Mouse (Mus musculus) olfactory bulb, adult 2 months (tissue): Measurements from ENCODE around the gene Aplp1. TPM values are rescaled to one million over a fixed set of nuclear protein-coding genes. Genes with fewer than 3 reads are reported as not detected.

ENCODE experiments used
- H3K27ac ChIP-seq: fragments of 200-500 bp; 2 replicates; pipeline ENCODE4 v1.5.1; 2012; ENCODE audit warnings: low read depth, low read length; ENCODE audit not compliant: insufficient read depth
- H3K4me1 ChIP-seq: fragments of 200-500 bp; 2 replicates; pipeline ENCODE4 v1.6.1; 2012; ENCODE audit warnings: low read length; ENCODE audit not compliant: control insufficient read depth, insufficient read depth
- H3K4me3 ChIP-seq: fragments of 200-500 bp; 2 replicates; pipeline ENCODE4 v1.5.1; 2012; ENCODE audit warnings: mild to moderate bottlenecking, low read depth, low read length, moderate library complexity; ENCODE audit not compliant: insufficient read depth
- CTCF ChIP-seq: fragments of 200-500 bp; IDR thresholded peaks from 2 replicates; pipeline ENCODE4 v1.5.1; 2012; ENCODE audit warnings: low read depth, mild to moderate bottlenecking, low read length, moderate library complexity; ENCODE audit not compliant: insufficient read depth
- POLR2A ChIP-seq: fragments of 200-500 bp; IDR thresholded peaks from 2 replicates; pipeline ENCODE4 v1.6.1; 2012; ENCODE audit warnings: mild to moderate bottlenecking, low read depth, low read length, moderate library complexity; ENCODE audit not compliant: insufficient read depth
- WGBS: fragments of 180-500 bp; shearing (Covaris S2); methylation state at CpG from one replicate; pipeline ENCODE4 v1.1.7; 2018; 5-methylcytosine and 5-hydroxymethylcytosine counted together
- polyA plus RNA-seq: library from polyadenylated mRNA; stranded (reverse); fragments of >200 nt; gene quantifications from 2 replicates; pipeline ENCODE4 v1.2.4, GENCODE M21; 2012; ENCODE audit warnings: low replicate concordance; ENCODE audit not compliant: missing spikeins, insufficient read depth, insufficient read length

Aplp1 gene
- polyA plus RNA-seq, 1 experiment: 174 TPM

- Histone ChIP-seq H3K4me3 (no peak overlapping the region), H3K4me1 (peaks cover 40% of the 10 kb centered on the region), H3K27ac (no peak overlapping the region)
- TF ChIP-seq POLR2A: no peak
- no peak for TF ChIP-seq CTCF
- 33% methylated on average over 6 of the region's 6 CpGs for WGBS
Observed at GRCm38 (mm10) chr7:30454259-30454658, 8.9 kb upstream of the Aplp1 start.

GRCm38 (mm10) chr7:30453766-30454165, 8.4 kb upstream of the Aplp1 start:
- Histone ChIP-seq H3K4me1 (peaks cover 36% of the 10 kb centered on the region), H3K4me3 (no peak overlapping the region), H3K27ac (no peak overlapping the region)
- no peak for TF ChIP-seq CTCF
- TF ChIP-seq POLR2A: no peak
- 5% methylated on average over 24 of the region's 25 CpGs for WGBS

DNA sequence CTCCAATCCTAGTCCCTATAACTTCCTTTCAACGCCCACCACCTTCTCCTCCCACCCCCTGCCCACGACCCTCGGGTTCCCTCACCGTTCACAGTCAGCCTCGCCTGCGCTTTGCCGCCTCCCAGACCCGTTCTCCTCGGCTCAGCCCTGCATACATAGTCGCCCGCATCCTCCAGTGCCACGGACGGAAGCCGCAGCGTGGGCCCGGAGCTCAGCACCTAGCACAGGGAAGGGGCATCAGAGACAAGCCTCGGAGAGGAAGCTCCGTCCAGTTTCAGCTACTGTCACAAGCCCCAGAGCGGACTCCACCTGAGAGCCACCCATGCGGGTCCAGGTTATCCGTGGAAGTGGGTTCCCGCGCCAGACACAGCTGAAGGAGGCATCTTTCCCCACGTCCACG, 8.0 kb upstream of the Aplp1 start:
- TF ChIP-seq CTCF (no peak), POLR2A (no peak)
- no peak overlapping the region for H3K4me3 ChIP-seq
- H3K4me1 ChIP-seq: peaks cover 31% of the 10 kb centered on the region
- 17% methylated on average over 25 of the region's 25 CpGs for WGBS
- no peak overlapping the region for H3K27ac ChIP-seq

DNA sequence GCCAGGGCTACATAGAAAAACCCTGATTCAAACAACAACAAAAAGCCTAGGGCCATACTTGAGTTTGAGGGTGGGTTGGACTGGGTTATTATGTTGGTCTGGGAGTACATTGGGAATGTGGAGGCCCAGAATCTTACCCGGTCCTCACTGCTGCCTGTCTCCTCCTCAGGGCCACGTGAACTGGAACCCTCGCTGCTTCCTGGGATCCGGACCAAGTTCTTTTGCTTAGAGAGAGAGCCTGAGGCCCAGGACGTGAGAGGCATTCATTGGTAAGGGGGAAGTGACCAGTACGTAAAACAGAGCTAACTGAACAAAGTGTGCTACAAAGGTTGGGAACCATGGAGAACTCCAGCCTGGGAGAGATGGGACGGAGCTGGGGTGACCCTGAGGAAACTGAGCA, 4.9 kb upstream of the Aplp1 start:
- Histone ChIP-seq H3K4me3 (no peak overlapping the region), H3K4me1 (peaks cover 16% of the 10 kb centered on the region), H3K27ac (no peak overlapping the region)
- WGBS: 58% methylated on average over 7 of the region's 7 CpGs
- TF ChIP-seq POLR2A (no peak), CTCF (no peak)

DNA sequence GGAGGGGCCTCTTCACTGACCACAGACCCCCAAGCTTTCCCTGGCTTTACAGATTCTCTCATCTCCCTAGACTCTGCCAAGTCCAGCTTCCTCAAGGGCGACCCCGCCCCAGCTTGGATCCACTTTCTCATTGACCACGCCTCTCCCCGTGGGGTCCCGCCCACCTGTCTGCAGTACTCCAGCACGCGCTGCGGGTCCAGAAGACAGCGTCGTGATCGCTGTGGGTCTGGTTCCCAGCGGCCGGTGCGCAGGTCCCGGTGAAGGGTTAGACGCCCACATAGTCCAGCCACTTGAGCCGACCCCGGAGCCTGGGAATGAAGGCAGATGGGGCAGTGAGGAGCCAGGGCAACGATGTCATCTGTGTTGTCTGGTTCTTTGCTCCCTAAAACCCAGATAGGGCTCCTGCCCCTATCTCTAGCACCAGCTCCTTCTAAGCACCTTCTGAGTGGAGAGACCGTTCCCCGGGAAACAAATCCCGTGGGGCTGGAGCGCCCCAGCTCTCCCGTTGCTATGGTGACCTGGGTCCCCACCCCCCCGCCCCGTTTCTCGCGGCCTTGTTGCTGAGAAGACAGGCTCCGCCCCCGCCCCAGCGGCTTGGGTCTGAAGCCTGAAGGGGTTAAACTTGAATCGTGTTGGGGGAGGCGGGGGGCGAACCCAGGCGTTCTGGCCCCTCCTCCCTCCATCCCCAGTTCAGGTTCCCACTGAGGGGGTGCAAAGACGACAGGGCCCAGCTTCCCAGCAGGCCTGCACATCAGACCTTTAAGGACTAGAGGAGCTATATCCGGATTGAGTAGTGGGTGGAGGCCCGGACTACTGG, 973 bp downstream of the Aplp1 start:
- peak overlapping the region; percentile 89 for H3K4me3 ChIP-seq
- TF ChIP-seq CTCF: no peak
- TF ChIP-seq POLR2A: peak; percentile 30
- WGBS: under 1% methylated on average over 38 of the region's 38 CpGs

GRCm38 (mm10) chr7:30443696-30444095, 1.6 kb downstream of the Aplp1 start:
- peaks cover 36% of the 10 kb centered on the region for H3K4me1 ChIP-seq
- 14% methylated on average over 9 of the region's 9 CpGs for WGBS
- H3K4me3 ChIP-seq: peak overlapping the region; percentile 89
- H3K27ac ChIP-seq: no peak overlapping the region
- TF ChIP-seq CTCF (no peak), POLR2A (no peak)

More for the DNA sequence above, 973 bp downstream of the Aplp1 start:
- peaks cover 36% of the 10 kb centered on the region for H3K4me1 ChIP-seq
- peak overlapping the region; percentile 95 for H3K27ac ChIP-seq

DNA sequence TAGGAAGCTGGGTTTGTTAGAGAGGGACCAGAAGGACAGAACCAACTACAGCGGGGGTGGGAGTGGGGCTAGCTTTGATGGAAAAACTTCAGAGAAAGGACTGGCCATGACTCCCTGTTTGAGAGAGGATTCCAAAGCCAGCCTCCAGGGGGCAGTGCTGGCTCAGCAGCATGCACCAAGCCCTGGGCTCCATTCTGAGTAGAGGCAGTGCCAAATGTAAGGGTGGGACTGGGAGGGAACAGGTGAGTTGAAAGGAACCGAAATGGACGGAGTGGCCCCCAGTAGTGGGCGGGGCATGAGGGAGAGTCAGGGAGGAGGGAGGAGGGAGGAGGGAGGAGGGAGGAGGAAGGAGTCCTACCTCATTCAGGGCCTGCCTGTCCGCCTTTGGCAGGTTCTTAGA, 4.6 kb downstream of the Aplp1 start:
- WGBS: 24% methylated on average over 4 of the region's 5 CpGs
- H3K27ac ChIP-seq: no peak overlapping the region
- H3K4me3 ChIP-seq: no peak overlapping the region
- TF ChIP-seq POLR2A (no peak), CTCF (peak; percentile 77)
- peaks cover 37% of the 10 kb centered on the region for H3K4me1 ChIP-seq

- Histone ChIP-seq H3K4me3 (no peak overlapping the region), H3K27ac (no peak overlapping the region), H3K4me1 (peaks cover 34% of the 10 kb centered on the region)
- WGBS: 79% methylated on average over 13 of the region's 13 CpGs
- no peak for TF ChIP-seq POLR2A
- TF ChIP-seq CTCF: no peak
Observed at GRCm38 (mm10) chr7:30439734-30440133, 5.6 kb downstream of the Aplp1 start.

GRCm38 (mm10) chr7:30436879-30437278, 8.5 kb downstream of the Aplp1 start:
- 34% methylated on average over 10 of the region's 10 CpGs for WGBS
- Histone ChIP-seq H3K27ac (no peak overlapping the region), H3K4me1 (peaks cover 16% of the 10 kb centered on the region), H3K4me3 (no peak overlapping the region)
- no peak for TF ChIP-seq POLR2A

- WGBS: 65% methylated on average over 9 of the region's 9 CpGs
- no peak for TF ChIP-seq POLR2A
- TF ChIP-seq CTCF: no peak
- peaks cover 12% of the 10 kb centered on the region for H3K4me1 ChIP-seq
- no peak overlapping the region for H3K27ac ChIP-seq
- H3K4me3 ChIP-seq: no peak overlapping the region
Observed at GRCm38 (mm10) chr7:30435156-30435555, 10.2 kb downstream of the Aplp1 start.
